Comparison of ENCODE assay signal across 11 mouse cellular contexts in the genomic region with DNA sequence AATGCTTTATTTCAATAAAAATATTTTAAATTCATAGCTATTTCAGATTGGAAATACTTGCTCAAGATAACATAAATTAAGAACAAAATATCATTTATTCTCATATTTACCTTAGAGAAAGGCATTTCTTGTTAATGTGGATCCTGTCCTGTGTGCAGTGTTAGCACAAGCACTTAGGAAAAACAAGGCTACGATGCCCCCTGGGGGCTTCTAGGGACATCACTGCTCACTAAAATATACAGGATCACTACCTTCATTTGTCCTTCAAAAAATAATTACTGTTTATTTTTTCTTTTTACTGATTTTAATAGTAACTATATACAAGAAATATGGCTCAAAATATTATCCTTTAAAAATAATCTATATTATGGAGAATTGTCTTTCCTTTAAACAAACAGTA. TPM values are rescaled to one million over a fixed set of nuclear protein-coding genes. Genes with fewer than 3 reads are reported as not detected.
DNase-seq lines count a peak whose midpoint lies in the region; ATAC-seq and TF ChIP-seq lines count a peak whose summit lies in the region.
"Had no signal": no experiment of that assay in that cellular context is flagged by ENCODE, and none has a peak within 500 bp of the region (broad histone marks: within the 10 kb centered on the region; RNA-seq: fewer than 3 reads in every experiment).

No protein-coding gene starts in this region.

- H3K4me1 ChIP-seq in forebrain, embryonic 14.5 days (ENCODE audit: control insufficient read depth, insufficient read depth, low read length): no peaks in the 10 kb centered on the region
- H3K4me1 ChIP-seq in forebrain, embryonic 16.5 days (replicated peaks; ENCODE audit: control insufficient read depth, insufficient read depth, low read length): no peaks in the 10 kb centered on the region
- no peaks in the 10 kb centered on the region for H3K4me1 ChIP-seq in limb, embryonic 14.5 days (ENCODE audit: control insufficient read depth, insufficient read depth, low read length)
- 0 out of 2 replicates have a peak, but pooled peaks cover 3% of the 10 kb centered on the region for H3K4me1 ChIP-seq in limb, embryonic 10.5 days
- no peaks in the 10 kb centered on the region for H3K4me1 ChIP-seq in embryonic facial prominence, embryonic 11.5 days (ENCODE audit: control insufficient read depth, insufficient read depth, low read length)
- H3K4me1 ChIP-seq: heart, embryonic 13.5 days; limb, embryonic 12.5 days; stomach, embryonic 15.5 days had no signal

- 69% methylated on average over 1 of the region's 1 CpGs for WGBS in forebrain, embryonic 14.5 days
- 69% methylated on average over 1 of the region's 1 CpGs for WGBS in forebrain, embryonic 16.5 days
- 58% methylated on average over 1 of the region's 1 CpGs for WGBS in limb, embryonic 14.5 days
- WGBS in limb, embryonic 10.5 days: 79% methylated on average over 1 of the region's 1 CpGs
- WGBS in embryonic facial prominence, embryonic 11.5 days: 47% methylated on average over 1 of the region's 1 CpGs

- H3K36me3 ChIP-seq in forebrain, embryonic 14.5 days (ENCODE audit: control insufficient read depth, insufficient read depth, low read length): no peaks in the 10 kb centered on the region
- H3K36me3 ChIP-seq in forebrain, embryonic 16.5 days (ENCODE audit: control insufficient read depth, insufficient read depth): no peaks in the 10 kb centered on the region
- no peaks in the 10 kb centered on the region for H3K36me3 ChIP-seq in limb, embryonic 14.5 days (ENCODE audit: control insufficient read depth, insufficient read depth, low read length)
- H3K36me3 ChIP-seq in limb, embryonic 10.5 days: no peaks in the 10 kb centered on the region
- H3K36me3 ChIP-seq in embryonic facial prominence, embryonic 11.5 days (replicated peaks; ENCODE audit: control insufficient read depth, insufficient read depth, low read depth, low read length): no peaks in the 10 kb centered on the region
- H3K36me3 ChIP-seq: heart, embryonic 13.5 days; limb, embryonic 12.5 days; stomach, embryonic 15.5 days had no signal

- no peaks in the 10 kb centered on the region for H3K27me3 ChIP-seq in forebrain, embryonic 14.5 days (replicated peaks; ENCODE audit: control insufficient read depth, insufficient read depth, low read length)
- no peaks in the 10 kb centered on the region for H3K27me3 ChIP-seq in forebrain, embryonic 16.5 days (replicated peaks; ENCODE audit: control insufficient read depth, insufficient read depth, low read length)
- H3K27me3 ChIP-seq in limb, embryonic 14.5 days (ENCODE audit: control insufficient read depth, insufficient read depth, low read length): no peaks in the 10 kb centered on the region
- H3K27me3 ChIP-seq in limb, embryonic 10.5 days (ENCODE audit: low read depth, poor library complexity, severe bottlenecking): no peaks in the 10 kb centered on the region
- no peaks in the 10 kb centered on the region for H3K27me3 ChIP-seq in embryonic facial prominence, embryonic 11.5 days (ENCODE audit: control insufficient read depth, insufficient read depth, low read length)
- H3K27me3 ChIP-seq: heart, embryonic 13.5 days; limb, embryonic 12.5 days; stomach, embryonic 15.5 days had no signal

- TF ChIP-seq POLR2A in limb, embryonic 14.5 days (IDR thresholded peaks at IDR 0.05; ENCODE audit: borderline replicate concordance, extremely low read depth, insufficient read depth, insufficient read length): no peak

- no peak for ATAC-seq in forebrain, embryonic 14.5 days
- ATAC-seq in forebrain, embryonic 16.5 days: no peak
- no peak for ATAC-seq in limb, embryonic 14.5 days (ENCODE audit: low FRiP score, low read depth)
- ATAC-seq in embryonic facial prominence, embryonic 11.5 days (replicated peaks; ENCODE audit: insufficient number of reproducible peaks, low FRiP score, low TSS enrichment, low read depth): no peak

- H3K4me3 ChIP-seq in forebrain, embryonic 14.5 days (ENCODE audit: low read depth, low read length): no peak overlapping the region
- H3K4me3 ChIP-seq in forebrain, embryonic 16.5 days (replicated peaks; ENCODE audit: low read length): no peak overlapping the region
- no peak overlapping the region for H3K4me3 ChIP-seq in limb, embryonic 14.5 days (replicated peaks; ENCODE audit: low read length)
- H3K4me3 ChIP-seq in limb, embryonic 10.5 days: no peak overlapping the region
- H3K4me3 ChIP-seq in embryonic facial prominence, embryonic 11.5 days (ENCODE audit: low read depth, low read length): no peak overlapping the region
- H3K4me3 ChIP-seq: heart, embryonic 13.5 days; limb, embryonic 12.5 days; stomach, embryonic 15.5 days had no signal

- no peak overlapping the region for H3K27ac ChIP-seq in forebrain, embryonic 14.5 days (ENCODE audit: low read depth, low read length)
- H3K27ac ChIP-seq in forebrain, embryonic 16.5 days (ENCODE audit: low read length): no peak overlapping the region
- H3K27ac ChIP-seq in limb, embryonic 14.5 days (replicated peaks; ENCODE audit: low read depth, low read length): no peak overlapping the region
- no peak overlapping the region for H3K27ac ChIP-seq in limb, embryonic 10.5 days
- H3K27ac ChIP-seq in embryonic facial prominence, embryonic 11.5 days (replicated peaks; ENCODE audit: low read depth, low read length): no peak overlapping the region
- H3K27ac ChIP-seq: heart, embryonic 13.5 days; limb, embryonic 12.5 days; stomach, embryonic 15.5 days had no signal

- H3K9me3 ChIP-seq in forebrain, embryonic 14.5 days (replicated peaks; ENCODE audit: control insufficient read depth, low read length): no peaks in the 10 kb centered on the region
- no peaks in the 10 kb centered on the region for H3K9me3 ChIP-seq in forebrain, embryonic 16.5 days (ENCODE audit: control insufficient read depth, low read length)
- H3K9me3 ChIP-seq in limb, embryonic 14.5 days (ENCODE audit: control insufficient read depth, low read length): no peaks in the 10 kb centered on the region
- no peaks in the 10 kb centered on the region for H3K9me3 ChIP-seq in limb, embryonic 10.5 days (replicated peaks)
- H3K9me3 ChIP-seq in embryonic facial prominence, embryonic 11.5 days (replicated peaks; ENCODE audit: control insufficient read depth, low read length): no peaks in the 10 kb centered on the region
- H3K9me3 ChIP-seq: heart, embryonic 13.5 days; limb, embryonic 12.5 days; stomach, embryonic 15.5 days had no signal

- no peak overlapping the region for H3K4me2 ChIP-seq in forebrain, embryonic 14.5 days (ENCODE audit: low read length)
- no peak overlapping the region for H3K4me2 ChIP-seq in forebrain, embryonic 16.5 days (ENCODE audit: low read length)
- H3K4me2 ChIP-seq in limb, embryonic 14.5 days (replicated peaks; ENCODE audit: low read depth, low read length, severe bottlenecking): no peak overlapping the region
- H3K4me2 ChIP-seq in embryonic facial prominence, embryonic 11.5 days (ENCODE audit: low read depth, low read length): no peak overlapping the region
- H3K4me2 ChIP-seq: heart, embryonic 13.5 days; limb, embryonic 12.5 days; stomach, embryonic 15.5 days had no signal

- DNase-seq in forebrain, embryonic 14.5 days (ENCODE audit: low spot score): peak; percentile 62
- DNase-seq in limb, embryonic 14.5 days (ENCODE audit: low spot score): peak; percentile 50
- no peak for DNase-seq in limb, embryonic 10.5 days (ENCODE audit: low spot score)
- DNase-seq in MN1 (ENCODE audit: low spot score): peak; percentile 62
- DNase-seq in embryonic facial prominence, embryonic 11.5 days (ENCODE audit: low spot score): peak; percentile 63
- no peak for DNase-seq in cerebellum, adult 11-12 months
- DNase-seq in urinary bladder, postnatal 4 days (ENCODE audit: low spot score in 2 of 2): no peak

- H3K9ac ChIP-seq in forebrain, embryonic 14.5 days (ENCODE audit: low read length): no peak overlapping the region
- H3K9ac ChIP-seq in forebrain, embryonic 16.5 days (replicated peaks; ENCODE audit: low read depth, low read length): no peak overlapping the region
- no peak overlapping the region for H3K9ac ChIP-seq in limb, embryonic 14.5 days (ENCODE audit: low read depth, low read length, severe bottlenecking)
- H3K9ac ChIP-seq in embryonic facial prominence, embryonic 11.5 days (replicated peaks; ENCODE audit: low read length): no peak overlapping the region
- H3K9ac ChIP-seq: heart, embryonic 13.5 days; limb, embryonic 12.5 days; stomach, embryonic 15.5 days had no signal

RNA-seq across cellular contexts. Expression of a gene that starts 18.2 kb away (rescaled TPM):
- 21.9 and 23.3 TPM in 2 replicates for polyA plus RNA-seq in forebrain, embryonic 14.5 days (2014; fragmentation: Nextera tagmentation; extraction: Ambion mirVana)
- 27.4 and 28.2 TPM in 2 replicates for polyA plus RNA-seq in forebrain, embryonic 16.5 days (2015; fragmentation: Nextera tagmentation; extraction: Ambion mirVana)
- polyA plus RNA-seq in limb, embryonic 14.5 days (2012; rRNA removed): 17.9 and 20.4 TPM in 2 replicates
- 24.4 and 26.5 TPM in 2 replicates for polyA plus RNA-seq in limb, embryonic 14.5 days (2014; fragmentation: Nextera tagmentation; extraction: Ambion mirVana)
- 12.6 and 16.4 TPM in 2 replicates for polyA plus RNA-seq in limb, embryonic 10.5 days (2016; fragmentation: Nextera tagmentation; extraction: Ambion mirVana)
- polyA plus RNA-seq in embryonic facial prominence, embryonic 11.5 days (2014; fragmentation: Nextera tagmentation; extraction: Ambion mirVana): 21.1 and 23.4 TPM in 2 replicates

Comparison
In these comparisons a context has a peak if more than half of its experiments do, and no peak if none do; other contexts are left out.
1. DNase-seq: peak in forebrain, embryonic 14.5 days (single experiment), limb, embryonic 14.5 days (single experiment), MN1 (single experiment) and embryonic facial prominence, embryonic 11.5 days (single experiment); none in limb, embryonic 10.5 days (single experiment), cerebellum, adult 11-12 months (single experiment) and urinary bladder, postnatal 4 days (0 of 2).